Mouse (Mus musculus) hindbrain, postnatal 0 days (tissue): Measurements from ENCODE around the gene Prickle1. TPM values are rescaled to one million over a fixed set of nuclear protein-coding genes. Genes with fewer than 3 reads are reported as not detected.

Experiments used
- ATAC-seq: fragments of 200-750 bp; cut with Nextera tagmentation; 2 replicates; pipeline ENCODE4 v1.8.0; 2017; ENCODE audit warnings: mild to moderate bottlenecking, moderate TSS enrichment, moderate library complexity
- DNase-seq: peaks from one replicate; pipeline ENCODE4 v3.0.0-alpha.2; 2015; ENCODE audit warnings: low spot score
- H3K27ac ChIP-seq: fragments of 300-500 bp; sonication (generic); 2 replicates; pipeline ENCODE4 v1.5.1; 2014; ENCODE audit warnings: mild to moderate bottlenecking
- H3K27me3 ChIP-seq: fragments of 300-500 bp; sonication (generic); 2 replicates; pipeline ENCODE4 v1.6.1; 2014; ENCODE audit warnings: low read length, mixed read lengths; ENCODE audit not compliant: insufficient read depth
- H3K36me3 ChIP-seq: fragments of 300-500 bp; sonication (generic); 2 replicates; pipeline ENCODE4 v1.6.1; 2014; ENCODE audit warnings: low read length, mixed read lengths; ENCODE audit not compliant: insufficient read depth
- H3K4me1 ChIP-seq: fragments of 300-500 bp; sonication (generic); 2 replicates; pipeline ENCODE4 v1.6.1; 2014; ENCODE audit warnings: antibody characterized with exemption, low read length, mixed read lengths; ENCODE audit not compliant: insufficient read depth
- H3K4me2 ChIP-seq: fragments of 300-500 bp; sonication (generic); 2 replicates; pipeline ENCODE4 v1.6.1; 2014; ENCODE audit warnings: low read depth, mild to moderate bottlenecking, low read length, moderate library complexity, mixed read lengths
- H3K4me3 ChIP-seq: fragments of 300-500 bp; sonication (generic); 2 replicates; pipeline ENCODE4 v1.5.1; 2014; ENCODE audit warnings: low read length
- H3K9ac ChIP-seq: fragments of 300-500 bp; sonication (generic); replicated peaks from 2 replicates; pipeline ENCODE4 v1.6.1; 2014; ENCODE audit warnings: mild to moderate bottlenecking, low read length, moderate library complexity, mixed read lengths
- H3K9me3 ChIP-seq: fragments of 300-500 bp; sonication (generic); 2 replicates; pipeline ENCODE4 v1.6.1; 2016; ENCODE audit warnings: low read length, mixed read lengths
- CTCF ChIP-seq: IDR thresholded peaks from 2 replicates; pipeline ENCODE4 v1.5.1; 2016; ENCODE audit warnings: antibody characterized with exemption, control low read depth, low read depth
- WGBS: fragments of 180-500 bp; shearing (Covaris S2); extraction: QIAGEN DNeasy Blood & Tissue Kit; methylation state at CpG from one replicate; pipeline ENCODE4 v1.1.7; 2014; 5-methylcytosine and 5-hydroxymethylcytosine counted together
- polyA plus RNA-seq: library from polyadenylated mRNA; unstranded; fragments of >200 nt; fragmentation: Nextera tagmentation; extraction: Ambion mirVana; gene quantifications from 2 replicates; pipeline ENCODE4 v1.2.1, GENCODE M21; 2015
- total RNA-seq: library from RNA; depleted of rRNA; stranded (reverse); fragments of >200 nt; gene quantifications from 2 replicates; pipeline ENCODE4 v1.2.3, GENCODE M21; 2014; rRNA removed

Gene Prickle1
- total and polyA plus RNA-seq, 2 experiments from 2014 or later, result 14.5 to 16.2 TPM

DNA sequence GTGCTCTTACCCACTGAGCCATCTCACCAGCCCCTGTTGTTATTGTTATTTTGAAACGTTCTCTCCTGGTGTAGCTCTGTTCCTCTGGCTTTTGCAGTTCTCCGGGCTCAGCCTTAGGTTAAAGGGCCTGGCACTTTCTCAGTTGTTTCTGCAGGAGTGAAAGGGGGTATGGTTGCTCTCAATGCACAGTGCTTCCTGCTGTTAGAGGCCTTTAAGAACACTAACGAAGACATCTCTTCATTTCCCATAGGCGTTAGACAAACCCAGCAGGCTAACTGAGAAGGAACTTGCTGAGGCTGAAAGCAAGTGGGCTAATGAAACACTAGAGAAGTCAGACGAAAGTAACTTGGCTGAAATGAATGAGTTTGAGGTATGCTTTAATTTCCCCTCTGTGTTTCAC is 136.3 kb downstream of the Prickle1 start:
- WGBS, result 57% methylated on average over 5 of the region's 5 CpGs
- Histone ChIP-seq H3K27ac (no peak overlapping the region), H3K36me3 (no peaks in the 10 kb centered on the region), H3K4me2 (no peak overlapping the region), H3K4me1 (no peaks in the 10 kb centered on the region), H3K4me3 (no peak overlapping the region), H3K9ac (no peak overlapping the region), H3K9me3 (no peaks in the 10 kb centered on the region), H3K27me3 (no peaks in the 10 kb centered on the region)
- DNase-seq, result no peak
- ATAC-seq, result no peak
- TF ChIP-seq CTCF, result no peak

DNA sequence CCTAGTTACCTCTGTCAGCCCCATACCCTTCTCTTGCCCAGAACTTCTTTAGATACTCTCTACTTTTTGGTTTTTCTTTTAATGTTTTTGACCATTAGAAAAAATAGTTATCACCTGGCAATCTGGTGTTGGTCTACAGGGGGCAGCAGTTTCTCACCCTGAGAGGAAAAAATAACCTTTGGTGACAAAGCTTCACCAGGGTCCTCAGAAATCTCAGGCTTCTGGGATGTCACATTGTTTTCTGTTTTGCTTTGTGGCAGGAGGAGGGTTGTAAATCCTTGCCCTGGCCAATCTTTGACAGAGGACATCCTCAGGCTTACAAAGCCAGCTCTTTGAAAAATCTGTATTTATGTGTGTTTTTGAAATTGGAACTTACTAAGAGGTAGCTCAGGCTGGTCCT is 139.7 kb downstream of the Prickle1 start:
- Histone ChIP-seq H3K9me3 (no peaks in the 10 kb centered on the region), H3K27me3 (no peaks in the 10 kb centered on the region), H3K27ac (no peak overlapping the region), H3K36me3 (no peaks in the 10 kb centered on the region), H3K4me2 (no peak overlapping the region), H3K9ac (no peak overlapping the region), H3K4me1 (no peaks in the 10 kb centered on the region), H3K4me3 (no peak overlapping the region)
- peak; percentile 33 for TF ChIP-seq CTCF
- no peak for ATAC-seq
- DNase-seq, result no peak

GRCm38 (mm10) chr15:93453296-93453695 is 142.4 kb downstream of the Prickle1 start:
- H3K9me3 ChIP-seq, result no peaks in the 10 kb centered on the region
- no peaks in the 10 kb centered on the region for H3K27me3 ChIP-seq
- H3K4me3 ChIP-seq, result no peak overlapping the region
- H3K27ac ChIP-seq, result no peak overlapping the region
- 83% methylated on average over 1 of the region's 1 CpGs for WGBS
- ATAC-seq (no peak), DNase-seq (no peak)
- H3K9ac ChIP-seq, result no peak overlapping the region
- no peaks in the 10 kb centered on the region for H3K4me1 ChIP-seq
- H3K36me3 ChIP-seq, result no peaks in the 10 kb centered on the region
- H3K4me2 ChIP-seq, result no peak overlapping the region
- TF ChIP-seq CTCF, result no peak

Other genes starting within 250 kb of the Prickle1 start
- 27.8 and 42.9 TPM in 2 replicates for gene Zcrb1, start 197.6 kb downstream of the Prickle1 start, total RNA-seq
- gene Zcrb1, start 197.6 kb downstream of the Prickle1 start, polyA plus RNA-seq, result 161 and 172 TPM in 2 replicates
- gene Pphln1, start 197.5 kb downstream of the Prickle1 start, total RNA-seq, result 27.0 and 36.3 TPM in 2 replicates
- 36.7 and 38.0 TPM in 2 replicates for gene Pphln1, start 197.5 kb downstream of the Prickle1 start, polyA plus RNA-seq